Mouse (Mus musculus) liver, embryonic 14.5 days (tissue): ENCODE data around the gene Ier5. TPM values are rescaled to one million over a fixed set of nuclear protein-coding genes. Genes with fewer than 3 reads are reported as not detected.

Experiments used
- ATAC-seq: fragments of 200-750 bp; cut with Nextera tagmentation; 2 replicates; pipeline ENCODE4 v1.8.0; 2017; ENCODE audit warnings: moderate number of reproducible peaks, mild to moderate bottlenecking, moderate library complexity; ENCODE audit not compliant: insufficient read depth
- DNase-seq, 3 experiments: peaks; one replicate each; pipeline ENCODE4 v3.0.0-alpha.2; 2012 to 2013; ENCODE audit warnings: low read depth in 3 of 3, low spot score in 3 of 3
- H3K27ac ChIP-seq: fragments of 300-500 bp; sonication (generic); 2 replicates; pipeline ENCODE4 v1.5.1; 2014; ENCODE audit warnings: moderate library complexity, mild to moderate bottlenecking, control low read depth, inconsistent platforms
- H3K27me3 ChIP-seq: fragments of 300-500 bp; sonication (generic); 2 replicates; pipeline ENCODE4 v1.6.1; 2014; ENCODE audit warnings: mild to moderate bottlenecking, low read length, moderate library complexity; ENCODE audit not compliant: control insufficient read depth, insufficient read depth
- H3K36me3 ChIP-seq: fragments of 300-500 bp; sonication (generic); replicated peaks from 2 replicates; pipeline ENCODE4 v1.6.1; 2014; ENCODE audit warnings: low read depth; ENCODE audit not compliant: control insufficient read depth, insufficient read depth
- H3K4me1 ChIP-seq, 2 experiments: fragments of 200-500 bp in 1 of 2; fragments of 300-500 bp in 1 of 2; sonication (generic) in 1 of 2; replicated peaks; 2 replicates each; pipeline ENCODE4 v1.6.1; 2012 to 2014; ENCODE audit warnings: antibody characterized with exemption in 1 of 2, inconsistent platforms in 1 of 2, low read length in 1 of 2; ENCODE audit not compliant: control insufficient read depth in 2 of 2, insufficient read depth in 2 of 2
- H3K4me2 ChIP-seq: fragments of 300-500 bp; sonication (generic); 2 replicates; pipeline ENCODE4 v1.6.1; 2014; ENCODE audit warnings: low read depth, mild to moderate bottlenecking, control low read depth, moderate library complexity
- H3K4me3 ChIP-seq, 2 experiments: fragments of 200-500 bp in 1 of 2; fragments of 300-500 bp in 1 of 2; sonication (generic) in 1 of 2; 2 replicates each; pipeline ENCODE4 v1.5.1; 2012 to 2014; ENCODE audit warnings: low read depth in 2 of 2, low read length in 2 of 2, mild to moderate bottlenecking in 2 of 2, control low read depth in 1 of 2, inconsistent platforms in 1 of 2, moderate library complexity in 1 of 2; ENCODE audit not compliant: insufficient read depth in 1 of 2
- H3K9ac ChIP-seq: fragments of 300-500 bp; sonication (generic); replicated peaks from 2 replicates; pipeline ENCODE4 v1.6.1; 2014; ENCODE audit warnings: mild to moderate bottlenecking, control low read depth, moderate library complexity
- H3K9me3 ChIP-seq: fragments of 300-500 bp; sonication (generic); 2 replicates; pipeline ENCODE4 v1.6.1; 2016; ENCODE audit warnings: low read length, mixed read lengths; ENCODE audit not compliant: control insufficient read depth
- CTCF ChIP-seq: IDR thresholded peaks from 2 replicates; pipeline ENCODE4 v1.5.1; 2016; ENCODE audit warnings: antibody characterized with exemption, low read depth, control low read depth
- EP300 ChIP-seq: IDR thresholded peaks from 2 replicates; pipeline ENCODE4 v1.6.1; 2016; ENCODE audit warnings: antibody characterized with exemption, low read depth
- WGBS: fragments of 180-500 bp; shearing (Covaris S2); extraction: QIAGEN DNeasy Blood & Tissue Kit; methylation state at CpG from one replicate; pipeline ENCODE4 v1.1.7; 2014; ENCODE audit not compliant: insufficient replicate concordance; 5-methylcytosine and 5-hydroxymethylcytosine counted together
- polyA plus RNA-seq, 2 experiments: library from polyadenylated mRNA; depleted of rRNA in 1 of 2; stranded (reverse) in 1 of 2; unstranded in 1 of 2; fragments of >200 nt; fragmentation: Nextera tagmentation in 1 of 2; extraction: Ambion mirVana in 1 of 2; gene quantifications; 2 replicates each; pipeline versions ENCODE4 v1.2.1 to v1.2.3; 2012 to 2014

The Ier5 gene
- polyA plus RNA-seq, 2 experiments, result 2.9 to 5.8 TPM

DNA sequence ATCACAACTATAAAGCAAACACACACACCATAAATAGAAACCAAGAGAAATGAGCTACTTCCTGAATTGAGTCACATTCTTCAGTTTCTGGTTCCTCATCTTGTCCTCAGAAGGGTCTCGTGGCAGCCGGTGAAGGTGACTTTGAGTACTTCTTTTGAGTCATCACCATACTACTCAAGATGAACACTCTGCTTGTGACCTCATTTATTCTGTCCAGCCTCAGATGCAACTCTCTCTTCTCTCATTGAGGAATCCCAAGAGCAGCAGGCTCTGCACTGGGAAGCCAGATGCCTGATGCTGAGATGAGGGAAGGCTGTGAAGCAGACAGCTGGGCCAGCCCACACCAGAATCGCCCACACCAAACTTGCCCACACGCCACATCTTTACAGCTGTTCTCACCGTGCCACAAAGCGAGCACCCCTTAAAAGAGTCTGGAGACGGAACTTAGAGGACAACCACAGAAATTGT, 8.0 kb downstream of the Ier5 start:
- ATAC-seq (no peak), DNase-seq (peak in 1 of 3 experiments; percentile 37)
- TF ChIP-seq CTCF (no peak), EP300 (no peak)
- H3K27me3 ChIP-seq, result no peaks in the 10 kb centered on the region
- no peaks in the 10 kb centered on the region for H3K9me3 ChIP-seq
- H3K9ac ChIP-seq, result no peak overlapping the region
- H3K27ac ChIP-seq, result no peak overlapping the region
- H3K4me2 ChIP-seq, result no peak overlapping the region
- no peaks in the 10 kb centered on the region; the same call in 1 of the 2 replicates for H3K36me3 ChIP-seq
- no peak overlapping the region for H3K4me3 ChIP-seq
- 42% methylated on average over 7 of the region's 7 CpGs for WGBS
- H3K4me1 ChIP-seq, result peaks cover 9 to 29% of the 10 kb centered on the region in 2 experiments; a peak in 3 of 4 replicates

- Histone ChIP-seq H3K4me3 (no peak overlapping the region), H3K27ac (no peak overlapping the region), H3K9me3 (no peaks in the 10 kb centered on the region), H3K27me3 (no peaks in the 10 kb centered on the region), H3K4me2 (no peak overlapping the region), H3K4me1 (peaks cover 8 to 34% of the 10 kb centered on the region in 2 experiments; a peak in 3 of 4 replicates), H3K9ac (no peak overlapping the region), H3K36me3 (no peaks in the 10 kb centered on the region)
- no peak for TF ChIP-seq EP300
- TF ChIP-seq CTCF, result no peak
- 42% methylated on average over 1 of the region's 1 CpGs for WGBS
- ATAC-seq, result no peak
- no peak for DNase-seq
These were observed 8.7 kb downstream of the Ier5 start for GRCm38 (mm10) chr1:155090736-155091135.

- Histone ChIP-seq H3K4me1 (peaks cover 7 to 36% of the 10 kb centered on the region in 2 experiments; a peak in 3 of 4 replicates), H3K9me3 (no peaks in the 10 kb centered on the region), H3K27ac (no peak overlapping the region), H3K27me3 (no peaks in the 10 kb centered on the region), H3K4me2 (no peak overlapping the region), H3K36me3 (no peaks in the 10 kb centered on the region), H3K9ac (no peak overlapping the region), H3K4me3 (no peak overlapping the region)
- no peak for DNase-seq
- TF ChIP-seq EP300, result no peak
- no peak for TF ChIP-seq CTCF
- WGBS, result 89% methylated on average over 7 of the region's 7 CpGs
- no peak for ATAC-seq
These were observed 9.1 kb downstream of the Ier5 start for GRCm38 (mm10) chr1:155090327-155090726.

GRCm38 (mm10) chr1:155088847-155089603, 10.4 kb downstream of the Ier5 start:
- DNase-seq (no peak), ATAC-seq (no peak)
- 45% methylated on average over 16 of the region's 16 CpGs for WGBS
- H3K27me3 ChIP-seq, result peaks cover 2% of the 10 kb centered on the region
- H3K4me2 ChIP-seq, result no peak overlapping the region
- no peaks in the 10 kb centered on the region for H3K9me3 ChIP-seq
- H3K4me3 ChIP-seq, result no peak overlapping the region
- no peaks in the 10 kb centered on the region for H3K36me3 ChIP-seq
- TF ChIP-seq EP300 (no peak), CTCF (no peak)
- H3K9ac ChIP-seq, result no peak overlapping the region
- H3K4me1 ChIP-seq, result peaks cover 15 to 47% of the 10 kb centered on the region in 2 experiments
- H3K27ac ChIP-seq, result no peak overlapping the region

GRCm38 (mm10) chr1:155088046-155088445, 11.4 kb downstream of the Ier5 start:
- Histone ChIP-seq H3K27me3 (peaks cover 10% of the 10 kb centered on the region), H3K9ac (no peak overlapping the region), H3K4me3 (no peak overlapping the region), H3K4me2 (no peak overlapping the region), H3K9me3 (no peaks in the 10 kb centered on the region), H3K4me1 (peaks cover 15 to 47% of the 10 kb centered on the region in 2 experiments), H3K36me3 (no peaks in the 10 kb centered on the region), H3K27ac (no peak overlapping the region)
- no peak for ATAC-seq
- TF ChIP-seq CTCF (no peak), EP300 (no peak)
- 63% methylated on average over 4 of the region's 4 CpGs for WGBS
- no peak for DNase-seq
